Comparison of ENCODE assay signal across 16 mouse cellular contexts in genomic region chr2:6379731-6380212, GRCm38 (mm10). TPM values are rescaled to one million over a fixed set of nuclear protein-coding genes. Genes with fewer than 3 reads are reported as not detected.
A peak's percentile ranks its signal among the peaks of the same experiment; 100 is the strongest.
DNase-seq lines count a peak whose midpoint lies in the region; ATAC-seq and TF ChIP-seq lines count a peak whose summit lies in the region.
"Had no signal": no experiment of that assay in that cellular context is flagged by ENCODE, and none has a peak within 500 bp of the region (broad histone marks: within the 10 kb centered on the region; RNA-seq: fewer than 3 reads in every experiment).

No protein-coding gene starts in this region.

- no peak overlapping the region for H3K4me3 ChIP-seq in lung, embryonic 16.5 days (ENCODE audit: low read length)
- no peak overlapping the region for H3K4me3 ChIP-seq in small intestine, adult 2 months (ENCODE audit: low read depth, low read length)
- H3K4me3 ChIP-seq: embryonic facial prominence, embryonic 12.5 days; heart, embryonic 10.5 days; hindbrain, embryonic 15.5 days; liver, embryonic 13.5 days had no signal

- peaks cover 34% of the 10 kb centered on the region for H3K4me1 ChIP-seq in lung, embryonic 16.5 days (replicated peaks; ENCODE audit: control insufficient read depth, insufficient read depth, low read length)
- H3K4me1 ChIP-seq in small intestine, adult 2 months (ENCODE audit: control insufficient read depth, insufficient read depth, insufficient read length, low read length): peaks cover 35% of the 10 kb centered on the region
- H3K4me1 ChIP-seq: embryonic facial prominence, embryonic 12.5 days had no signal

- no peak overlapping the region for H3K4me2 ChIP-seq in lung, embryonic 16.5 days (ENCODE audit: low read depth, low read length)
- H3K4me2 ChIP-seq: embryonic facial prominence, embryonic 12.5 days; hindbrain, embryonic 15.5 days; liver, embryonic 13.5 days had no signal

- H3K27ac ChIP-seq in lung, embryonic 16.5 days (ENCODE audit: low read length): no peak overlapping the region
- peak overlapping the region; percentile 76 for H3K27ac ChIP-seq in small intestine, adult 2 months (ENCODE audit: insufficient read depth, low read depth, low read length)
- H3K27ac ChIP-seq: embryonic facial prominence, embryonic 12.5 days; heart, embryonic 10.5 days; hindbrain, embryonic 15.5 days; liver, embryonic 13.5 days had no signal

- 0 out of 2 replicates have a peak, but pooled peaks have one; percentile 8 for ATAC-seq in lung, embryonic 16.5 days (ENCODE audit: low read depth)
- ATAC-seq in inflammation-experienced regulatory T-cells, adult 6 months: peak; percentile 62

- H3K27me3 ChIP-seq in lung, embryonic 16.5 days (ENCODE audit: control insufficient read depth, insufficient read depth, low read depth, low read length): no peaks in the 10 kb centered on the region
- H3K27me3 ChIP-seq in small intestine, adult 2 months (ENCODE audit: control insufficient read depth, insufficient read depth, low read length): no peaks in the 10 kb centered on the region
- H3K27me3 ChIP-seq: embryonic facial prominence, embryonic 12.5 days; hindbrain, embryonic 15.5 days; liver, embryonic 13.5 days had no signal

- no peak for TF ChIP-seq POLR2A in small intestine, adult 2 months (IDR thresholded peaks at IDR 0.05; ENCODE audit: low read depth, low read length)

- no peaks in the 10 kb centered on the region for H3K36me3 ChIP-seq in lung, embryonic 16.5 days (ENCODE audit: control insufficient read depth, insufficient read depth, low read length)
- H3K36me3 ChIP-seq in small intestine, adult 2 months (ENCODE audit: control insufficient read depth, insufficient read depth, low read length): no peaks in the 10 kb centered on the region
- H3K36me3 ChIP-seq: embryonic facial prominence, embryonic 12.5 days; heart, embryonic 10.5 days; hindbrain, embryonic 15.5 days; liver, embryonic 13.5 days had no signal

- H3K9ac ChIP-seq in lung, embryonic 16.5 days (ENCODE audit: low read length): no peak overlapping the region
- H3K9ac ChIP-seq: embryonic facial prominence, embryonic 12.5 days; hindbrain, embryonic 15.5 days; liver, embryonic 13.5 days had no signal

- intact Hi-C loops in left cerebral cortex, postnatal 4 days (cut with DNase I): no loop called here

- no peaks in the 10 kb centered on the region for H3K9me3 ChIP-seq in lung, embryonic 16.5 days (ENCODE audit: control insufficient read depth, low read length)
- H3K9me3 ChIP-seq: embryonic facial prominence, embryonic 12.5 days; heart, embryonic 10.5 days; hindbrain, embryonic 15.5 days; liver, embryonic 13.5 days had no signal

- TF ChIP-seq CTCF in small intestine, adult 2 months (IDR thresholded peaks at IDR 0.05; ENCODE audit: extremely low read depth, insufficient read length, insufficient replicate concordance, low read depth, low read length): no peak

- no peak for DNase-seq in lung, postnatal 10 days
- peak; percentile 74 for DNase-seq in NIH3T3 (ENCODE audit: low read depth)
- no peak for DNase-seq in adrenal gland, adult 18-20 months (ENCODE audit: low spot score in 2 of 2)
- no peak for DNase-seq in left cerebral cortex, postnatal 4 days
- no peak for DNase-seq in cerebellum, adult 11-12 months
- DNase-seq: adrenal gland, postnatal 10 days; cerebellum, adult 2 months; kidney, postnatal 4 days; liver, embryonic 13.5 days; thymus, postnatal 36 days had no signal

- WGBS in lung, embryonic 16.5 days: 61% methylated on average over 8 of the region's 8 CpGs
- 17% methylated on average over 8 of the region's 8 CpGs for WGBS in small intestine, adult 2 months

RNA-seq across cellular contexts. Expression of gene Usp6nl, which starts 57.3 kb away (rescaled TPM):
- 9.5 and 10.2 TPM in 2 replicates for polyA plus RNA-seq in lung, embryonic 16.5 days (2015; fragmentation: Nextera tagmentation; extraction: Ambion mirVana)
- 10 to 100 TPM in 1 of 3 experiments, 1 to 10 TPM in 2; 4.1 to 11.9 (median 7.2) TPM for polyA plus RNA-seq in inflammation-experienced regulatory T-cells, adult 6 months (2017; shearing (Covaris generic))
- polyA plus RNA-seq in small intestine, adult 2 months (2012; rRNA removed): 3.1 and 6.3 TPM in 2 replicates
- total RNA-seq in adrenal gland, adult 18-20 months (2021): 10 to 100 TPM; 20.0 to 41.5 TPM
- 10 to 100 TPM; 26.7 to 30.0 TPM for total RNA-seq in left cerebral cortex, postnatal 4 days (2021)
